Comparison of ENCODE assay signal across 27 mouse cellular contexts in genomic region chr16:93982341-93982740, GRCm38 (mm10). TPM values are rescaled to one million over a fixed set of nuclear protein-coding genes. Genes with fewer than 3 reads are reported as not detected.
DNase-seq lines count a peak whose midpoint lies in the region; ATAC-seq and TF ChIP-seq lines count a peak whose summit lies in the region.
"Had no signal": no experiment of that assay in that cellular context is flagged by ENCODE, and none has a peak within 500 bp of the region (broad histone marks: within the 10 kb centered on the region; RNA-seq: fewer than 3 reads in every experiment).

No protein-coding gene starts in this region.

- H3K27me3 ChIP-seq in forebrain, postnatal 0 days (ENCODE audit: insufficient read depth, low read length): no peaks in the 10 kb centered on the region
- H3K27me3 ChIP-seq: liver, embryonic 12.5 days; midbrain, embryonic 15.5 days; neural tube, embryonic 15.5 days had no signal

- no peak for TF ChIP-seq CTCF in forebrain, postnatal 0 days (IDR thresholded peaks at IDR 0.05; ENCODE audit: low read depth)

- H3K36me3 ChIP-seq in forebrain, postnatal 0 days (ENCODE audit: insufficient read depth): no peaks in the 10 kb centered on the region
- H3K36me3 ChIP-seq: embryonic facial prominence, embryonic 10.5 days; hindbrain, embryonic 10.5 days; limb, embryonic 12.5 days; liver, embryonic 12.5 days; midbrain, embryonic 15.5 days; neural tube, embryonic 15.5 days had no signal

- no peak overlapping the region for H3K27ac ChIP-seq in forebrain, postnatal 0 days (ENCODE audit: low read depth, low read length)
- H3K27ac ChIP-seq: embryonic facial prominence, embryonic 10.5 days; hindbrain, embryonic 10.5 days; limb, embryonic 12.5 days; liver, embryonic 12.5 days; midbrain, embryonic 15.5 days; neural tube, embryonic 15.5 days had no signal

- peak; percentile 57 for ATAC-seq in megakaryocyte progenitor cell, adult 5-6 weeks (replicated peaks; ENCODE audit: poor library complexity)
- ATAC-seq in forebrain, postnatal 0 days: no peak
- ATAC-seq: liver, embryonic 12.5 days; midbrain, embryonic 15.5 days had no signal

- no peaks in the 10 kb centered on the region for H3K9me3 ChIP-seq in forebrain, postnatal 0 days (ENCODE audit: low read length)
- H3K9me3 ChIP-seq: embryonic facial prominence, embryonic 10.5 days; hindbrain, embryonic 10.5 days; limb, embryonic 12.5 days; liver, embryonic 12.5 days; midbrain, embryonic 15.5 days; neural tube, embryonic 15.5 days had no signal

- WGBS in forebrain, postnatal 0 days: 86% methylated on average over 11 of the region's 11 CpGs

- H3K9ac ChIP-seq in forebrain, postnatal 0 days: no peak overlapping the region
- H3K9ac ChIP-seq: limb, embryonic 12.5 days; liver, embryonic 12.5 days; midbrain, embryonic 15.5 days; neural tube, embryonic 15.5 days had no signal

- no peak overlapping the region for H3K4me3 ChIP-seq in forebrain, postnatal 0 days (ENCODE audit: low read depth, low read length)
- H3K4me3 ChIP-seq: embryonic facial prominence, embryonic 10.5 days; hindbrain, embryonic 10.5 days; layer of hippocampus, adult 2 months; limb, embryonic 12.5 days; liver, embryonic 12.5 days; megakaryocyte, embryonic 14.5 days; midbrain, embryonic 15.5 days; myocyte; neural tube, embryonic 15.5 days had no signal

- no peaks in the 10 kb centered on the region for H3K4me1 ChIP-seq in forebrain, postnatal 0 days (ENCODE audit: insufficient read depth)
- H3K4me1 ChIP-seq: midbrain, embryonic 15.5 days had no signal

- no peak overlapping the region for H3K4me2 ChIP-seq in forebrain, postnatal 0 days (ENCODE audit: low read depth)
- H3K4me2 ChIP-seq: limb, embryonic 12.5 days; liver, embryonic 12.5 days; midbrain, embryonic 15.5 days; neural tube, embryonic 15.5 days had no signal

- DNase-seq in lung, postnatal 36 days: peak; percentile 3
- no peak for DNase-seq in lung, adult 18-20 months
- DNase-seq in R1 (ENCODE audit: low read depth, low spot score): peak; percentile 83
- DNase-seq in thymus, postnatal 25 days: peak; percentile 50
- no peak for DNase-seq in kidney, postnatal 10 days
- DNase-seq in forebrain, postnatal 0 days: no peak
- DNase-seq in embryo, embryonic 10.5 days (ENCODE audit: low spot score): no peak
- DNase-seq: adrenal gland, postnatal 36 days; cerebellum, adult 11-12 months; cerebellum, postnatal 36 days; gastrocnemius, postnatal 10 days; kidney, adult 11 months; kidney, postnatal 14 days had no signal

RNA-seq across cellular contexts. Expression of gene Cldn14, which starts 26.3 kb away (rescaled TPM):
- total RNA-seq in megakaryocyte progenitor cell, adult 5-6 weeks (2015): not detected in 2 replicates
- total RNA-seq in megakaryocyte progenitor cell, adult 5-6 weeks (2017): not detected in 2 replicates
- 0.23 TPM in 1 of 2 replicates, not detected in the other for total RNA-seq in forebrain, postnatal 0 days (2014; rRNA removed)
- polyA plus RNA-seq in forebrain, postnatal 0 days (2015; fragmentation: Nextera tagmentation; extraction: Ambion mirVana): not detected in 2 replicates
- total RNA-seq: adrenal gland, postnatal 36 days had no signal
- polyA plus RNA-seq: embryonic facial prominence, embryonic 10.5 days; forebrain, embryonic 11.5 days; heart, postnatal 0 days; hindbrain, embryonic 10.5 days; limb, embryonic 12.5 days; lung, embryonic 16.5 days; midbrain, embryonic 15.5 days; neural tube, embryonic 15.5 days; spleen, adult 2 months had no signal

Comparison
In these comparisons a context has a peak if more than half of its experiments do, and no peak if none do; other contexts are left out.
1. DNase-seq: peak in lung, postnatal 36 days (single experiment), R1 (single experiment) and thymus, postnatal 25 days (single experiment); none in lung, adult 18-20 months (0 of 2), kidney, postnatal 10 days (single experiment), forebrain, postnatal 0 days (single experiment) and embryo, embryonic 10.5 days (single experiment).